Mouse (Mus musculus): ENCODE results near the gene Apoc1.

DNA sequence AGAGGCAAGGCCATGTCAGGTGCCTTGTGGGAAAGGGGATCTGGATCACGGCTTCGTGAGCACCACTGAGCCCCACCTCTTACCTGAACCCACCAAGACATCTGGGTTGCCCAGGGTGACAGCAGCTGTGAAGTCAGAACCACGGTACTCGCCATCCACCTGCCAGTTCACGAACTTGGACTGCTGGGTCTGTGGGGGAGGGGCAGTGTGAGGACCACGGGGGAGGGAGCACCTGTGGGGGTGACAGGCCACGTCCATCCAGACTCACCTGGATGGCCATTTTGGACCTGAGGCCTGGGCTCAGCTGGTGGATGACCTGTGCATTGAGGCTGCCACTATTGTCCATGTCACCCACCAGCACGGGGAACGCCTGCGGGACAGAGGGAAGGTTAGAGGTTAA is 18.2 kb upstream of the Apoc1 start:
- TF ChIP-seq CTCF (IDR thresholded peaks at IDR 0.05; ENCODE audit: extremely low read depth, insufficient read length, insufficient replicate concordance, low read depth, low read length) (no peak), POLR2A (IDR thresholded peaks at IDR 0.05; ENCODE audit: low read depth, low read length) (no peak)

All from small intestine, adult 2 months (tissue).